23 mouse cellular contexts compared by ENCODE assay signal in genomic region chr5:144253212-144253611, GRCm38 (mm10). TPM values are rescaled to one million over a fixed set of nuclear protein-coding genes. Genes with fewer than 3 reads are reported as not detected.
DNase-seq lines count a peak whose midpoint lies in the region; ATAC-seq and TF ChIP-seq lines count a peak whose summit lies in the region.
"Had no signal": no experiment of that assay in that cellular context is flagged by ENCODE, and none has a peak within 500 bp of the region (broad histone marks: within the 10 kb centered on the region; RNA-seq: fewer than 3 reads in every experiment).

No protein-coding gene starts in this region.

- no peaks in the 10 kb centered on the region for H3K36me3 ChIP-seq in hindbrain, postnatal 0 days (ENCODE audit: insufficient read depth, low read length)
- H3K36me3 ChIP-seq in hindbrain, embryonic 16.5 days (ENCODE audit: control insufficient read depth, insufficient read depth, low read length), result no peaks in the 10 kb centered on the region
- no peaks in the 10 kb centered on the region for H3K36me3 ChIP-seq in stomach, postnatal 0 days (ENCODE audit: control insufficient read depth, insufficient read depth, low read length)
- no peaks in the 10 kb centered on the region for H3K36me3 ChIP-seq in neural tube, embryonic 15.5 days
- H3K36me3 ChIP-seq: forebrain, embryonic 15.5 days; hindbrain, embryonic 15.5 days; lung, embryonic 15.5 days had no signal

- ATAC-seq in hindbrain, postnatal 0 days, result no peak
- ATAC-seq in hindbrain, embryonic 16.5 days, result no peak
- ATAC-seq in activated CD4-positive, CD25-positive, alpha-beta regulatory T cell, adult 4 months, result peak; percentile 26
- ATAC-seq in stomach, postnatal 0 days (ENCODE audit: low FRiP score, low TSS enrichment), result no peak
- ATAC-seq in neural tube, embryonic 15.5 days (ENCODE audit: low FRiP score), result no peak
- ATAC-seq: forebrain, embryonic 15.5 days; midbrain, embryonic 16.5 days had no signal

- H3K27me3 ChIP-seq in hindbrain, postnatal 0 days (ENCODE audit: insufficient read depth, low read length), result no peaks in the 10 kb centered on the region
- no peaks in the 10 kb centered on the region for H3K27me3 ChIP-seq in hindbrain, embryonic 16.5 days (replicated peaks; ENCODE audit: control insufficient read depth, insufficient read depth, low read length)
- no peaks in the 10 kb centered on the region for H3K27me3 ChIP-seq in stomach, postnatal 0 days (ENCODE audit: control insufficient read depth, insufficient read depth, low read length)
- H3K27me3 ChIP-seq in neural tube, embryonic 15.5 days (replicated peaks), result no peaks in the 10 kb centered on the region
- H3K27me3 ChIP-seq: forebrain, embryonic 15.5 days; hindbrain, embryonic 15.5 days; lung, embryonic 15.5 days had no signal

- no peak for TF ChIP-seq EP300 in stomach, postnatal 0 days (optimal IDR thresholded peaks at IDR 0.05)

- H3K4me1 ChIP-seq in hindbrain, postnatal 0 days (ENCODE audit: insufficient read depth, low read length), result peaks cover 27% of the 10 kb centered on the region
- peaks cover 25% of the 10 kb centered on the region for H3K4me1 ChIP-seq in hindbrain, embryonic 16.5 days (ENCODE audit: control insufficient read depth, insufficient read depth, low read depth, low read length)
- peaks cover 11% of the 10 kb centered on the region for H3K4me1 ChIP-seq in lung, adult 2 months (ENCODE audit: control insufficient read depth, insufficient read depth, low read length)
- H3K4me1 ChIP-seq in stomach, postnatal 0 days (replicated peaks; ENCODE audit: control insufficient read depth, insufficient read depth), result peaks cover 5% of the 10 kb centered on the region; the same call in 1 of the 2 replicates
- H3K4me1 ChIP-seq in neural tube, embryonic 15.5 days, result peaks cover 29% of the 10 kb centered on the region

- H3K27ac ChIP-seq in hindbrain, postnatal 0 days, result no peak overlapping the region
- H3K27ac ChIP-seq in hindbrain, embryonic 16.5 days (ENCODE audit: low read depth, low read length), result no peak overlapping the region
- no peak overlapping the region for H3K27ac ChIP-seq in stomach, postnatal 0 days (replicated peaks)
- no peak overlapping the region for H3K27ac ChIP-seq in neural tube, embryonic 15.5 days (replicated peaks)
- H3K27ac ChIP-seq: forebrain, embryonic 15.5 days; heart, adult 2 months; hindbrain, embryonic 15.5 days; lung, embryonic 15.5 days had no signal

- TF ChIP-seq POLR2A in lung, adult 2 months (IDR thresholded peaks at IDR 0.05; ENCODE audit: borderline replicate concordance, extremely low read depth, low read depth, low read length), result no peak

- peak; percentile 25; the same call in 1 of the 2 replicates for TF ChIP-seq CTCF in hindbrain, postnatal 0 days (IDR thresholded peaks at IDR 0.05; ENCODE audit: low read depth)
- no peak for TF ChIP-seq CTCF in lung, adult 2 months (IDR thresholded peaks at IDR 0.05; ENCODE audit: insufficient read depth, low read length)
- peak; percentile 45 for TF ChIP-seq CTCF in stomach, postnatal 0 days (IDR thresholded peaks at IDR 0.05; ENCODE audit: low read depth)

- no peak for DNase-seq in hindbrain, postnatal 0 days (ENCODE audit: low spot score)
- peak; percentile 1 for DNase-seq in lung, postnatal 10 days
- no peak for DNase-seq in lung, adult 2 months
- DNase-seq in stomach, postnatal 0 days (ENCODE audit: low spot score), result no peak
- DNase-seq: adrenal gland, postnatal 10 days; cerebellum, adult 11 months; cerebellum, postnatal 14 days; embryo, embryonic 11 days; gastrocnemius, postnatal 14 days; heart, adult 2 months; heart, postnatal 36 days; kidney, adult 9 months; kidney, postnatal 36 days; spleen, adult 18-20 months; thymus, adult 2 months had no signal

- H3K9me3 ChIP-seq in hindbrain, postnatal 0 days (ENCODE audit: low read length), result no peaks in the 10 kb centered on the region
- H3K9me3 ChIP-seq in hindbrain, embryonic 16.5 days (ENCODE audit: control insufficient read depth, low read length), result no peaks in the 10 kb centered on the region
- H3K9me3 ChIP-seq in stomach, postnatal 0 days (ENCODE audit: control insufficient read depth, low read length), result no peaks in the 10 kb centered on the region
- H3K9me3 ChIP-seq in neural tube, embryonic 15.5 days (replicated peaks), result no peaks in the 10 kb centered on the region
- H3K9me3 ChIP-seq: forebrain, embryonic 15.5 days; hindbrain, embryonic 15.5 days had no signal

- no peak overlapping the region for H3K4me3 ChIP-seq in hindbrain, postnatal 0 days (ENCODE audit: low read length)
- no peak overlapping the region for H3K4me3 ChIP-seq in hindbrain, embryonic 16.5 days (ENCODE audit: low read length)
- H3K4me3 ChIP-seq in lung, adult 2 months (replicated peaks; ENCODE audit: extremely low read depth, low read depth, low read length), result no peak overlapping the region
- no peak overlapping the region for H3K4me3 ChIP-seq in stomach, postnatal 0 days (ENCODE audit: low read depth, low read length)
- H3K4me3 ChIP-seq in neural tube, embryonic 15.5 days (replicated peaks), result no peak overlapping the region
- H3K4me3 ChIP-seq: forebrain, embryonic 15.5 days; heart, adult 2 months; hindbrain, embryonic 15.5 days; lung, embryonic 15.5 days had no signal

- WGBS in hindbrain, postnatal 0 days, result 71% methylated on average over 4 of the region's 4 CpGs
- 66% methylated on average over 4 of the region's 4 CpGs for WGBS in hindbrain, embryonic 16.5 days
- 65% methylated on average over 4 of the region's 4 CpGs for WGBS in lung, adult 2 months
- 74% methylated on average over 4 of the region's 4 CpGs for WGBS in stomach, postnatal 0 days
- WGBS in neural tube, embryonic 15.5 days, result 76% methylated on average over 4 of the region's 4 CpGs

- no peak overlapping the region for H3K9ac ChIP-seq in hindbrain, postnatal 0 days (replicated peaks; ENCODE audit: low read length)
- H3K9ac ChIP-seq in hindbrain, embryonic 16.5 days (ENCODE audit: low read depth, low read length), result no peak overlapping the region
- no peak overlapping the region for H3K9ac ChIP-seq in stomach, postnatal 0 days (ENCODE audit: low read length)
- no peak overlapping the region for H3K9ac ChIP-seq in neural tube, embryonic 15.5 days (replicated peaks)
- H3K9ac ChIP-seq: forebrain, embryonic 15.5 days; hindbrain, embryonic 15.5 days; lung, embryonic 15.5 days had no signal

- H3K4me2 ChIP-seq in hindbrain, postnatal 0 days (ENCODE audit: low read depth, low read length), result no peak overlapping the region
- H3K4me2 ChIP-seq in hindbrain, embryonic 16.5 days (ENCODE audit: low read length), result no peak overlapping the region
- no peak overlapping the region for H3K4me2 ChIP-seq in stomach, postnatal 0 days (replicated peaks; ENCODE audit: low read depth)
- H3K4me2 ChIP-seq in neural tube, embryonic 15.5 days, result no peak overlapping the region
- H3K4me2 ChIP-seq: forebrain, embryonic 15.5 days; hindbrain, embryonic 15.5 days; liver, embryonic 11.5 days; lung, embryonic 15.5 days had no signal

RNA-seq across cellular contexts. Expression of gene Bri3, which starts 9.0 kb away (rescaled TPM):
- 18.2 and 22.1 TPM in 2 replicates for total RNA-seq in hindbrain, postnatal 0 days (2014; rRNA removed)
- 113 and 114 TPM in 2 replicates for polyA plus RNA-seq in hindbrain, postnatal 0 days (2015; fragmentation: Nextera tagmentation; extraction: Ambion mirVana)
- polyA plus RNA-seq in hindbrain, embryonic 16.5 days (2015; fragmentation: Nextera tagmentation; extraction: Ambion mirVana), result 80.7 and 90.7 TPM in 2 replicates
- 164 and 182 TPM in 2 replicates for polyA plus RNA-seq in lung, adult 2 months (2012; rRNA removed)
- 1 to 10 TPM; 2.5 to 4.7 TPM for polyA plus RNA-seq in activated CD4-positive, CD25-positive, alpha-beta regulatory T cell, adult 4 months (2017; shearing (Covaris generic))
- polyA plus RNA-seq in stomach, postnatal 0 days (2015; fragmentation: Nextera tagmentation; extraction: Ambion mirVana), result 197 and 214 TPM in 2 replicates
- polyA plus RNA-seq in neural tube, embryonic 15.5 days (2015; fragmentation: Nextera tagmentation; extraction: Ambion mirVana), result 91.9 and 106 TPM in 2 replicates

RNA-seq across cellular contexts. Expression of gene Tecpr1, which starts 29.8 kb away (rescaled TPM):
- total RNA-seq in hindbrain, postnatal 0 days (2014; rRNA removed), result 66.2 and 77.5 TPM in 2 replicates
- polyA plus RNA-seq in hindbrain, postnatal 0 days (2015; fragmentation: Nextera tagmentation; extraction: Ambion mirVana), result 34.1 and 34.7 TPM in 2 replicates
- polyA plus RNA-seq in hindbrain, embryonic 16.5 days (2015; fragmentation: Nextera tagmentation; extraction: Ambion mirVana), result 41.8 and 45.8 TPM in 2 replicates
- 107 and 117 TPM in 2 replicates for polyA plus RNA-seq in lung, adult 2 months (2012; rRNA removed)
- polyA plus RNA-seq in activated CD4-positive, CD25-positive, alpha-beta regulatory T cell, adult 4 months (2017; shearing (Covaris generic)), result 10 to 100 TPM; 68.3 to 97.8 TPM
- polyA plus RNA-seq in stomach, postnatal 0 days (2015; fragmentation: Nextera tagmentation; extraction: Ambion mirVana), result 15.4 and 16.9 TPM in 2 replicates
- 40.3 and 42.6 TPM in 2 replicates for polyA plus RNA-seq in neural tube, embryonic 15.5 days (2015; fragmentation: Nextera tagmentation; extraction: Ambion mirVana)

Comparison
In these comparisons a context has a peak if more than half of its experiments do, and no peak if none do; other contexts are left out.
1. RNA of gene Bri3, which starts 9.0 kb away (polyA plus RNA-seq): 197 to 214 TPM in stomach, postnatal 0 days, 164 to 182 TPM in lung, adult 2 months, 113 to 114 TPM in hindbrain, postnatal 0 days, 91.9 to 106 TPM in neural tube, embryonic 15.5 days and 80.7 to 90.7 TPM in hindbrain, embryonic 16.5 days; 2.5 to 4.7 TPM in activated CD4-positive, CD25-positive, alpha-beta regulatory T cell, adult 4 months; every median in the first group is over 10 times any median in the second.